Mouse (Mus musculus): ENCODE measurements around the gene Calm4. TPM values are rescaled to one million over a fixed set of nuclear protein-coding genes. Genes with fewer than 3 reads are reported as not detected.

The Calm4 gene
- total RNA-seq, 1 experiment = not detected

DNA sequence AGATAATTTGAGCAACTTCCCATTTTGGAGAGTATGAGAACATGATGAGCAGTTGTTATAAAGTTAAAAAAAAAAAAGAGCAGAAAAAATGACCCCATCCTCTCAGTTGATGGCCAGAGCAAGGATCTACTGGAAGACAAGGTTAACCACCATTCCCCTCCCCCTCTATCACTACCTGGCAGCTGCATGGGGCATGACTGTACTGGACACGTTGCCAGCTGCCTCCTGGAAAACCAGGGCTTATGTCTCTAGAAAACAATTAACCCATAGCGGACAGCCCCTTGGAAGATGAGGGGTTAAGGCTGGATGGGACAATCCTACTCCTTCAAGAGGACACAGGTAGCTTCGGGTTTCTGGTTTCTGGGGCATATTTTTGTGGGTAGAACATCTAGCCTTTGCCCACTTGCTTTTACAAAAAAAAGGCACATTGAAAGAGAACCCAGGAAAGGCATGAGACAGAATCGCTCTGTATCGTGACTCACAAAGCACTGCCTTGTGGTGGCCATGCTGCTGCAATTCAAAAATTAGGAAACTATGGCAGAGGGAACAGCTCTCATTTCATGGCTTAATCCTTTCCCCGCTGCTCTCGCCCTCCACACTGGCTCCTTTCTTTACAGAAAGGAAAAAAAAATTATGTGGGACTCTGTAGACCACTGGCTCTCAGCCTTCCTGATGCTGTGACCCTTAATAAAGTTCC is 30.3 kb upstream of the Calm4 start:
- in situ Hi-C loops (cut with MboI; ENCODE audit: low sequenced_read_pairs in 2 of 2, unreplicated experiment in 2 of 2) = no loop called here
- no peaks in the 10 kb centered on the region for H3K4me1 ChIP-seq (ENCODE audit: control insufficient read depth in 2 of 2, insufficient read depth in 2 of 2, low read length in 2 of 2, poor library complexity in 1 of 2)
- TF ChIP-seq MAFK (IDR thresholded peaks at IDR 0.05; ENCODE audit: insufficient read depth, low read depth, low read length) (no peak), CHD2 (IDR thresholded peaks at IDR 0.05; ENCODE audit: low read depth, low read length) (no peak), ZC3H11A (IDR thresholded peaks at IDR 0.05; ENCODE audit: borderline replicate concordance, low read depth, low read length) (no peak), ZNF384 (IDR thresholded peaks at IDR 0.05; ENCODE audit: low read depth, low read length) (no peak)
- H3K9me3 ChIP-seq (ENCODE audit: control insufficient read depth, insufficient read depth, low read depth, low read length) = no peaks in the 10 kb centered on the region
- no peak for DNase-seq (ENCODE audit: low read depth, low spot score)
- no peaks in the 10 kb centered on the region for H3K36me3 ChIP-seq (ENCODE audit: control insufficient read depth, insufficient read depth, low read length, poor library complexity, severe bottlenecking)
- no peak overlapping the region for H3K9ac ChIP-seq (ENCODE audit: insufficient read depth, low read depth, low read length, poor library complexity, severe bottlenecking)
- H3K27ac ChIP-seq (ENCODE audit: insufficient read depth, low read depth, low read length, poor library complexity, severe bottlenecking) = no peak overlapping the region
- H3K4me3 ChIP-seq (ENCODE audit: insufficient read depth in 1 of 2, low read depth in 1 of 2, low read length in 2 of 2, poor library complexity in 1 of 2, severe bottlenecking in 1 of 2) = no peak overlapping the region

DNA sequence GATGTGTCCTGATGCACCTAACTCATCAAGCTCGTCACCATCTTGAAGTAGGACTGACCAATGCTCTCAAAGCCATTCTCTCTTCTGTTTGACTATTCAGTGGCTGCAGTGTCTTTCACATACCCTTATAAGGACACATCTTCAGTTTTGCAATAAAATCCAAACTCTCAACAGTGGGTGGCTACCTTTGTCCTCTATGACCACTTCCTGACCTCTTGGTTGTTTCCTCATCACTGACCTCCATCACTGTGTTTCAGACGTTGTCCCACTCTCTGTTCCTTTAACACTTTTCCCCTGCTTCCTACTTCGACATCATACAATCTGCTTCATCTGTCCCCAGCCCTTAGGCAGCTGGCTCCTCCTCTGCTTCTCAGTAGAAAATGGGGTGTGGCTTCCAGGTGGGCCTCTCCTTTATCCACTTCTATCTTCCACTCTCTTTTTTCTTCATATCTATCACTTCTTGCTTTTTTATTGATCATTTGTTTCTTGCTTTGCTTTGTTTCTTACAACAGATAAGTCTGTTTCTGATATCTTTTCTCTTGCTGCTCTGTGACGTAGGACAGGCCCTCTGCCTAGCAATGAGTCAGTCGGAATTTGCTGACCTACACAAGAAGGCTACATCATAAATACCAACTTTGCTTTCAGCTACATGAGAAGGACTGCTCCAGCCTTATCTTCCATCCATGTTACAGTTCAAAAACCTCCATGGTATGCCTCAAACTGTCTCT is 19.4 kb upstream of the Calm4 start:
- H3K4me1 ChIP-seq (ENCODE audit: control insufficient read depth in 2 of 2, insufficient read depth in 2 of 2, low read length in 2 of 2, poor library complexity in 1 of 2) = no peaks in the 10 kb centered on the region
- no peak overlapping the region for H3K9ac ChIP-seq (ENCODE audit: insufficient read depth, low read depth, low read length, poor library complexity, severe bottlenecking)
- no peak overlapping the region for H3K27ac ChIP-seq (ENCODE audit: insufficient read depth, low read depth, low read length, poor library complexity, severe bottlenecking)
- in situ Hi-C loops (cut with MboI; ENCODE audit: low sequenced_read_pairs in 2 of 2, unreplicated experiment in 2 of 2) = no loop called here
- H3K36me3 ChIP-seq (ENCODE audit: control insufficient read depth, insufficient read depth, low read length, poor library complexity, severe bottlenecking) = no peaks in the 10 kb centered on the region
- no peak overlapping the region for H3K4me3 ChIP-seq (ENCODE audit: insufficient read depth in 1 of 2, low read depth in 1 of 2, low read length in 2 of 2, poor library complexity in 1 of 2, severe bottlenecking in 1 of 2)
- H3K9me3 ChIP-seq (ENCODE audit: control insufficient read depth, insufficient read depth, low read depth, low read length) = no peaks in the 10 kb centered on the region
- no peak for TF ChIP-seq ZC3H11A (IDR thresholded peaks at IDR 0.05; ENCODE audit: borderline replicate concordance, low read depth, low read length)
- TF ChIP-seq CHD2 (IDR thresholded peaks at IDR 0.05; ENCODE audit: low read depth, low read length) = no peak
- no peak for TF ChIP-seq ZNF384 (IDR thresholded peaks at IDR 0.05; ENCODE audit: low read depth, low read length)
- no peak for TF ChIP-seq MAFK (IDR thresholded peaks at IDR 0.05; ENCODE audit: insufficient read depth, low read depth, low read length)
- no peak for TF ChIP-seq HCFC1 (IDR thresholded peaks at IDR 0.05; ENCODE audit: borderline replicate concordance, insufficient read depth, low read length)
- no peak for DNase-seq (ENCODE audit: low read depth, low spot score)

DNA sequence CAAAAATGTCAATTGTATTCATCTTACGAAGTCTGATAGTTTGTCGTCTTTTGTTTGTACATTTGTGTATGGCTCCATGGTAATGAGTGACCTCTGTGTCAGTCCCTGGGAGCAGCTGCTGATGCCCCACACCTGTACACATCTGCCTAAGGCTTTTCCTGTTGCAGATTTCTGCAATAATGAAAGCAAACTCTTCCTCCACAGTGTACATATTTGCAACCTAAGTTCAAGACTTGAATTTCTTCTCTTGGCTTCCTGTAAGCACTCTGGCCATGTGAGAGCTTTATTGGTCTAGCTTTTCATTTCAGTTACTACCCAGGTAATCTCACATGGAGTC is 18.8 kb upstream of the Calm4 start:
- no peak for DNase-seq (ENCODE audit: low read depth, low spot score)
- no peaks in the 10 kb centered on the region for H3K4me1 ChIP-seq (ENCODE audit: control insufficient read depth in 2 of 2, insufficient read depth in 2 of 2, low read length in 2 of 2, poor library complexity in 1 of 2)
- no peak overlapping the region for H3K9ac ChIP-seq (ENCODE audit: insufficient read depth, low read depth, low read length, poor library complexity, severe bottlenecking)
- TF ChIP-seq ZNF384 (IDR thresholded peaks at IDR 0.05; ENCODE audit: low read depth, low read length) (no peak), CHD2 (IDR thresholded peaks at IDR 0.05; ENCODE audit: low read depth, low read length) (no peak), MAFK (IDR thresholded peaks at IDR 0.05; ENCODE audit: insufficient read depth, low read depth, low read length) (no peak), ZC3H11A (IDR thresholded peaks at IDR 0.05; ENCODE audit: borderline replicate concordance, low read depth, low read length) (no peak)
- no peak overlapping the region for H3K27ac ChIP-seq (ENCODE audit: insufficient read depth, low read depth, low read length, poor library complexity, severe bottlenecking)
- H3K9me3 ChIP-seq (ENCODE audit: control insufficient read depth, insufficient read depth, low read depth, low read length) = no peaks in the 10 kb centered on the region
- H3K36me3 ChIP-seq (ENCODE audit: control insufficient read depth, insufficient read depth, low read length, poor library complexity, severe bottlenecking) = no peaks in the 10 kb centered on the region
- no peak overlapping the region for H3K4me3 ChIP-seq (ENCODE audit: insufficient read depth in 1 of 2, low read depth in 1 of 2, low read length in 2 of 2, poor library complexity in 1 of 2, severe bottlenecking in 1 of 2)
- in situ Hi-C loops (cut with MboI; ENCODE audit: low sequenced_read_pairs in 2 of 2, unreplicated experiment in 2 of 2) = no loop called here

DNA sequence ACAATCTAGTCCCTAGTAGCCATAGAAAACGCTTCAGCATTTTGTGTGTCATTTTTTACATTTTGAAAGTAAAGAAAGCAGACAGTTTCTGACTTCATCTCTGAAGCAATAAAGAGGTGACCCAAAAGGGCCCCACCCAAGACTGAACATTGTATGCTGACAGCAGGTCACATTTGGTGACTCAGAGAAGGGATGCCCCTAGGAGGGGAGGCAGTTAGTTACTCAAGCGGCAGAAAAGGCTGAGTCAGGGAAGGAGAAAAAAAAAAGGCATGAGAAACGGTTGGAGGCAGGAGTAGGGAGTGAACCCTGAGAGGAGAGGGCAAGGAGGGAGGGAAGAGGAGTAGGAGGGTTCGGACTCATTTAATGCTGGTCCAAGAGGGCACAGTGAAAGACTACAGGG is 15.5 kb upstream of the Calm4 start:
- DNase-seq (ENCODE audit: low read depth, low spot score) = no peak
- Histone ChIP-seq H3K9me3 (ENCODE audit: control insufficient read depth, insufficient read depth, low read depth, low read length) (no peaks in the 10 kb centered on the region), H3K9ac (ENCODE audit: insufficient read depth, low read depth, low read length, poor library complexity, severe bottlenecking) (no peak overlapping the region), H3K4me3 (ENCODE audit: insufficient read depth in 1 of 2, low read depth in 1 of 2, low read length in 2 of 2, poor library complexity in 1 of 2, severe bottlenecking in 1 of 2) (no peak overlapping the region), H3K36me3 (ENCODE audit: control insufficient read depth, insufficient read depth, low read length, poor library complexity, severe bottlenecking) (no peaks in the 10 kb centered on the region), H3K27ac (ENCODE audit: insufficient read depth, low read depth, low read length, poor library complexity, severe bottlenecking) (no peak overlapping the region), H3K4me1 (ENCODE audit: control insufficient read depth in 2 of 2, insufficient read depth in 2 of 2, low read length in 2 of 2, poor library complexity in 1 of 2) (no peaks in the 10 kb centered on the region)
- in situ Hi-C loops (cut with MboI; ENCODE audit: low sequenced_read_pairs in 2 of 2, unreplicated experiment in 2 of 2) = no loop called here
- TF ChIP-seq CHD2 (IDR thresholded peaks at IDR 0.05; ENCODE audit: low read depth, low read length) (no peak), MAFK (IDR thresholded peaks at IDR 0.05; ENCODE audit: insufficient read depth, low read depth, low read length) (no peak), HCFC1 (IDR thresholded peaks at IDR 0.05; ENCODE audit: borderline replicate concordance, insufficient read depth, low read length) (no peak)
